In the genomic region with DNA sequence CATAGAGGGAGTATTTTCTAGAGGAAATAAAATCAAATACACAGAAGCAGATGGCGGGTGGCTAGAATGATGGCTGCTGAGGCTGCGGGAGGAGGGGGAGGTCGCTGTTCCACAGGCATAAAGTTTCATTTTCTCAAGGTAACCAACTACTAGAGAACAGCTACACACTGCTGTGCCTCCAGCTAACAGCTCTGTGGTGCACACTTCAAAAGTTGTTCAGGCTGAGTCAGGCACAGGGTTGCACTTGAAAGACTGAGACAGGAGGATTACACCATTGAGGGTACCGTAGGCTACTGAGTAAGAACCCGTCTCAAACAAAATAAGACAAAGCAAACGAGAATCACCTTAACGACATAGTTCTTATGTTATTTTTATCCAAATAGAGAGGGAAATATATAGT, we compare ENCODE assay signal across 18 mouse cellular contexts.
"Had no signal": no experiment of that assay in that cellular context is flagged by ENCODE, and none has a peak within 500 bp of the region (broad histone marks: within the 10 kb centered on the region; RNA-seq: fewer than 3 reads in every experiment).

No protein-coding gene starts in this region.

- H3K4me3 ChIP-seq: lung, embryonic 15.5 days; megakaryocyte, embryonic 14.5 days; midbrain, embryonic 13.5 days; midbrain, embryonic 15.5 days; neural tube, embryonic 12.5 days had no signal

- H3K36me3 ChIP-seq: lung, embryonic 15.5 days; midbrain, embryonic 13.5 days; midbrain, embryonic 15.5 days; neural tube, embryonic 12.5 days had no signal

- DNase-seq: liver, postnatal 0 days; lung, adult 2 months; lung, postnatal 14 days; lung, postnatal 36 days; right cerebral cortex, postnatal 25 days; right cerebral cortex, postnatal 4 days; spleen, adult 18-20 months; thymus, adult 18-20 months; thymus, postnatal 14 days; thymus, postnatal 36 days had no signal

- H3K9ac ChIP-seq: liver, postnatal 0 days; lung, embryonic 15.5 days; midbrain, embryonic 13.5 days; midbrain, embryonic 15.5 days; neural tube, embryonic 12.5 days had no signal

- H3K27ac ChIP-seq: lung, embryonic 15.5 days; macrophage; midbrain, embryonic 13.5 days; midbrain, embryonic 15.5 days; neural tube, embryonic 12.5 days had no signal

- H3K9me3 ChIP-seq: lung, embryonic 15.5 days; midbrain, embryonic 13.5 days; midbrain, embryonic 15.5 days; neural tube, embryonic 12.5 days had no signal

- H3K4me1 ChIP-seq: midbrain, embryonic 13.5 days; neural tube, embryonic 12.5 days had no signal

- ATAC-seq: liver, postnatal 0 days; lung, postnatal 0 days; midbrain, embryonic 13.5 days; midbrain, embryonic 15.5 days had no signal

- H3K27me3 ChIP-seq: lung, embryonic 15.5 days; midbrain, embryonic 15.5 days; neural tube, embryonic 12.5 days had no signal

- H3K4me2 ChIP-seq: lung, embryonic 15.5 days; midbrain, embryonic 11.5 days; midbrain, embryonic 13.5 days; midbrain, embryonic 15.5 days; neural tube, embryonic 12.5 days had no signal
